Mouse (Mus musculus): ENCODE measurements at regions not wholly inside any gene's neighbourhood (a gene's known extent, or its start where the extent isn't known, plus 50 kb on each side); places are given as distances from the start of the nearest gene placed in this dataset.

GRCm38 (mm10) chr3:62047704-62048506 lies 290.2 kb upstream of the Arhgef26 start:
- Histone ChIP-seq H3K27ac (no peak overlapping the region), H3K4me3 (no peak overlapping the region)
- TF ChIP-seq CTCF (conservative IDR thresholded peaks at IDR 0.05), result no peak
- DNase-seq (ENCODE audit: low spot score in 2 of 2), result peak in 1 of 2 experiments; percentile 11

- no peak for TF ChIP-seq CTCF (conservative IDR thresholded peaks at IDR 0.05)
- Histone ChIP-seq H3K4me3 (no peak overlapping the region), H3K27ac (peak overlapping the region; percentile 61)
- DNase-seq (ENCODE audit: low spot score in 2 of 2), result peak; percentile 31 to 48
Measured at GRCm38 (mm10) chr3:62054237-62054636, 283.9 kb upstream of the Arhgef26 start.

GRCm38 (mm10) chr3:62078511-62078910 lies 259.6 kb upstream of the Arhgef26 start:
- no peak for DNase-seq (ENCODE audit: low spot score in 2 of 2)
- Histone ChIP-seq H3K27ac (no peak overlapping the region), H3K4me3 (no peak overlapping the region)
- TF ChIP-seq CTCF (conservative IDR thresholded peaks at IDR 0.05), result no peak

- no peak for DNase-seq (ENCODE audit: low spot score in 2 of 2)
- Histone ChIP-seq H3K4me3 (no peak overlapping the region), H3K27ac (no peak overlapping the region)
- TF ChIP-seq CTCF (conservative IDR thresholded peaks at IDR 0.05), result no peak
Measured at GRCm38 (mm10) chr3:62085544-62085943, 252.6 kb upstream of the Arhgef26 start.

- Histone ChIP-seq H3K4me3 (no peak overlapping the region), H3K27ac (no peak overlapping the region)
- no peak for TF ChIP-seq CTCF (conservative IDR thresholded peaks at IDR 0.05)
- DNase-seq (ENCODE audit: low spot score in 2 of 2), result no peak
Measured at GRCm38 (mm10) chr3:62087215-62087614, 250.9 kb upstream of the Arhgef26 start.

- H3K4me3 ChIP-seq, result no peak overlapping the region
- DNase-seq (ENCODE audit: low spot score in 2 of 2), result no peak
- no peak overlapping the region for H3K27ac ChIP-seq
- TF ChIP-seq CTCF (conservative IDR thresholded peaks at IDR 0.05), result no peak
Measured at GRCm38 (mm10) chr3:62103101-62103500, 235.0 kb upstream of the Arhgef26 start.

GRCm38 (mm10) chr3:62103872-62104271 lies 234.3 kb upstream of the Arhgef26 start:
- TF ChIP-seq CTCF (conservative IDR thresholded peaks at IDR 0.05), result no peak
- no peak overlapping the region for H3K27ac ChIP-seq
- H3K4me3 ChIP-seq, result no peak overlapping the region
- DNase-seq (ENCODE audit: low spot score in 2 of 2), result no peak

- no peak overlapping the region for H3K4me3 ChIP-seq
- DNase-seq (ENCODE audit: low spot score in 2 of 2), result no peak
- TF ChIP-seq CTCF (conservative IDR thresholded peaks at IDR 0.05), result no peak
- H3K27ac ChIP-seq, result no peak overlapping the region
Measured at GRCm38 (mm10) chr3:62104560-62104959, 233.6 kb upstream of the Arhgef26 start.

GRCm38 (mm10) chr3:62107339-62107738 lies 230.8 kb upstream of the Arhgef26 start:
- no peak for TF ChIP-seq CTCF (conservative IDR thresholded peaks at IDR 0.05)
- Histone ChIP-seq H3K4me3 (no peak overlapping the region), H3K27ac (no peak overlapping the region)
- no peak for DNase-seq (ENCODE audit: low spot score in 2 of 2)

All from layer of hippocampus, adult 2 months (tissue).